Mouse (Mus musculus) adipose tissue, adult 10 weeks (tissue): ENCODE measurements around the gene Ggt6. TPM values are rescaled to one million over a fixed set of nuclear protein-coding genes. Genes with fewer than 3 reads are reported as not detected.

ENCODE experiments used
- polyA plus RNA-seq: library from polyadenylated mRNA; stranded (reverse); fragments of 350-450 nt; fragmentation: Illumina TruSeq; extraction: RNeasy Lipid Tissue Mini Kit (QIAGEN cat#74804); gene quantifications from one replicate; pipeline ENCODE4 v1.2.3, GENCODE M21; 2014; ENCODE audit warnings: low read depth, low replicate concordance

Gene Ggt6
- polyA plus RNA-seq, result 0.84 TPM

GRCm38 (mm10) chr11:72434963-72435693, at the start of gene Ggt6:
Ggt6 (plus strand) TSS chr11:72435526.

GRCm38 (mm10) chr11:72411093-72411921, 24.0 kb upstream of the Ggt6 start, which contains the start of gene Smtnl2:
Smtnl2 (minus strand) TSS chr11:72411713.

GRCm38 (mm10) chr11:72440965-72441664, 5.8 kb downstream of the Ggt6 start, which contains the start of gene Mybbp1a:
Mybbp1a (plus strand) TSS chr11:72441355.

Other genes starting within 250 kb of the Ggt6 start
- 0.62 TPM for gene Gm43951, start 228.7 kb upstream of the Ggt6 start, polyA plus RNA-seq
- gene 4933427D14Rik, start 228.1 kb upstream of the Ggt6 start, polyA plus RNA-seq, result 10.2 TPM
- 128 TPM for gene Txndc17, start 228.0 kb upstream of the Ggt6 start, polyA plus RNA-seq
- 15.8 TPM for gene Med31, start 219.9 kb upstream of the Ggt6 start, polyA plus RNA-seq
- gene Slc13a5, start 168.3 kb upstream of the Ggt6 start, polyA plus RNA-seq, result 0.65 TPM
- 23.9 TPM for gene Xaf1, start 133.9 kb upstream of the Ggt6 start, polyA plus RNA-seq
- gene Fbxo39, start 121.1 kb upstream of the Ggt6 start, polyA plus RNA-seq, result 0.93 TPM
- 11.9 TPM for gene Tekt1, start 73.1 kb upstream of the Ggt6 start, polyA plus RNA-seq
- gene Smtnl2, start 23.8 kb upstream of the Ggt6 start, polyA plus RNA-seq, result 19.5 TPM
- 43.2 TPM for gene Mybbp1a, start 5.8 kb downstream of the Ggt6 start, polyA plus RNA-seq
- gene Spns2, start 54.4 kb downstream of the Ggt6 start, polyA plus RNA-seq, result 18.1 TPM
- gene Spns3, start 115.0 kb downstream of the Ggt6 start, polyA plus RNA-seq, result 1.2 TPM
- gene Ube2g1, start 171.8 kb downstream of the Ggt6 start, polyA plus RNA-seq, result 23.2 TPM